Mouse (Mus musculus): ENCODE results near the gene Erp29.

DNA sequence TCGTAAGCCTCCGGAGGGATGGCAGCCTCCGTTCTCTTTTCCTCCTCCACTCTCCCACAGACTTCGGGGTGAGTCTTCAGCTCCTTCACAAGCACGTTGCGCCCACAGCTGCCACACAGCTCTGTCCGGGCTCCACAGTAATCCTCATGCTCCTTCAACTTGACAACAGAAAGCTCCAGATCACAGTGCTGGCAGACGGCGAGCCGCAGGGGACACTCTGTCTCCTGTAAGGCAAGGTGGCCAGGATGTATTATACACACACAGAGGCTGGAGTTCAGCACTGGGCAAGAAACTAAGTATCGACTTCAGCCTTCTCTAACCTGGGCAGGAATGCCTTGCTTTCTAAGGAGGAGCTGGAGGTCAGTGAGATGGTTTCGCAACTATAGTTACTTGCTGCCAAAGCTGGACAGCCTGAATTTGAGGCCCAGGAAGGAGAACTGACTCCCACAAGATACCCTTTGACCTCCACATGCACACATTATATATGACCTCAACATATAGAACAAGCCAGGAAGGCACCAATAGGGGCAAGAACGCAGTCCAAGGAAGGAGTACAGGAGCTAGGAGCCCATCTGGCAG is 73.5 kb downstream of the Erp29 start:
- TF ChIP-seq CTCF (IDR thresholded peaks at IDR 0.05; ENCODE audit: low read depth, low read length), result no peak
- no peak for TF ChIP-seq POLR2A (IDR thresholded peaks at IDR 0.05; ENCODE audit: borderline replicate concordance, low read depth, low read length)

Measured in bone marrow macrophage, adult 2 months (primary cell).